Mouse (Mus musculus): ENCODE measurements around the gene Atp1a4. TPM values are rescaled to one million over a fixed set of nuclear protein-coding genes. Genes with fewer than 3 reads are reported as not detected.

Atp1a4 gene
- polyA plus RNA-seq, 1 experiment from 2014 or later: 0.09 TPM

DNA sequence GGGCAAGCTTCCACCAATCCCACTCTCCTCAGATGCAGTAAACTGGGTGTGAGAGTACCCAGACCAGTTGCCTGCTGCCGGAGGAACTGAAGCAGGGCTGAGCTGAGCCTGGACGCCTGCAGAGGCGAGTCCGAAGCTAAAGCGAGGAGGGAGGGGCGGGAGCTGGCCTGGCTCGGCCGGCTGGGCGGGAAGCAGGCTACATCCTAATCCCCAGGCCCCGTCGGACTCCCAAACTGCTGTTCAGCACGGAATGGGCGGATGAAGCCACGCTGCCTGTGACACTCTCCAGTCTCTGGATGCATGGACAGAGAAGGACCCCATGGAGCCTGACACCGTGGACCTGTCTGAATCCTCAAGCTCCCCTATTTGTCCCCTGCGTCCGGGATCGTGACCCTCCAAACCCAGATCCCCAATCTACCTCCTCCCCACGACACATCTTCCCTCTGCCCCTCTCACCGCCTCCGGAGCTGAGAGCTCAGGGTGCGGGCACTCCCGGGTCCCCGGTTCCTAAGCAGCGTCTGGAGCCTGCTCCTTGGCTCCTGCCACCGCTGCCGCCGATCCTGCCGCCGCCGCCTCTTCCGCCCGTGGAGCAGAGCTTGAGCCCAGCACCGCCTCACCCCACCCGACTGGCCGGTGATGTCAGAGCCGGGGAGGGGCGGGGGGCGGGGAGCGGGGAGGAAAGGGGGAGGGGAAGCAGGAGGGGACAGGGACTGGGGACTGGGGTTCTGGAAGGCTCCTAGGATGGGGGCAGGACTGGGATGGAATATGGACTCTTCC, 51.9 kb downstream of the Atp1a4 start, which contains the start of gene Pea15a:
TSS of gene Pea15a (minus strand) at position 664 of the 777 bp plus-strand sequence.
- under 1% methylated on average over 40 of the region's 40 CpGs for WGBS
- no peaks in the 10 kb centered on the region for H3K27me3 ChIP-seq (ENCODE audit: insufficient read depth, poor library complexity, severe bottlenecking)
- H3K27ac ChIP-seq: peak within 1 kb of the TSS; percentile 92
- peaks cover 6% of the 10 kb centered on the region for H3K36me3 ChIP-seq
- no peaks in the 10 kb centered on the region for H3K9me3 ChIP-seq
- DNase-seq (ENCODE audit: low spot score): peak; percentile 92
- peak within 1 kb of the TSS; percentile 74 for H3K4me3 ChIP-seq
- H3K4me1 ChIP-seq: peaks cover 61% of the 10 kb centered on the region

GRCm38 (mm10) chr1:172205741-172206087, 52.5 kb downstream of the Atp1a4 start:
- peak overlapping the region; percentile 74 for H3K4me3 ChIP-seq
- no peaks in the 10 kb centered on the region for H3K9me3 ChIP-seq
- H3K4me1 ChIP-seq: peaks cover 67% of the 10 kb centered on the region
- DNase-seq (ENCODE audit: low spot score): no peak
- H3K27ac ChIP-seq: peak overlapping the region; percentile 92
- no peaks in the 10 kb centered on the region for H3K27me3 ChIP-seq (ENCODE audit: insufficient read depth, poor library complexity, severe bottlenecking)
- peaks cover 12% of the 10 kb centered on the region for H3K36me3 ChIP-seq
- 13% methylated on average over 3 of the region's 3 CpGs for WGBS

DNA sequence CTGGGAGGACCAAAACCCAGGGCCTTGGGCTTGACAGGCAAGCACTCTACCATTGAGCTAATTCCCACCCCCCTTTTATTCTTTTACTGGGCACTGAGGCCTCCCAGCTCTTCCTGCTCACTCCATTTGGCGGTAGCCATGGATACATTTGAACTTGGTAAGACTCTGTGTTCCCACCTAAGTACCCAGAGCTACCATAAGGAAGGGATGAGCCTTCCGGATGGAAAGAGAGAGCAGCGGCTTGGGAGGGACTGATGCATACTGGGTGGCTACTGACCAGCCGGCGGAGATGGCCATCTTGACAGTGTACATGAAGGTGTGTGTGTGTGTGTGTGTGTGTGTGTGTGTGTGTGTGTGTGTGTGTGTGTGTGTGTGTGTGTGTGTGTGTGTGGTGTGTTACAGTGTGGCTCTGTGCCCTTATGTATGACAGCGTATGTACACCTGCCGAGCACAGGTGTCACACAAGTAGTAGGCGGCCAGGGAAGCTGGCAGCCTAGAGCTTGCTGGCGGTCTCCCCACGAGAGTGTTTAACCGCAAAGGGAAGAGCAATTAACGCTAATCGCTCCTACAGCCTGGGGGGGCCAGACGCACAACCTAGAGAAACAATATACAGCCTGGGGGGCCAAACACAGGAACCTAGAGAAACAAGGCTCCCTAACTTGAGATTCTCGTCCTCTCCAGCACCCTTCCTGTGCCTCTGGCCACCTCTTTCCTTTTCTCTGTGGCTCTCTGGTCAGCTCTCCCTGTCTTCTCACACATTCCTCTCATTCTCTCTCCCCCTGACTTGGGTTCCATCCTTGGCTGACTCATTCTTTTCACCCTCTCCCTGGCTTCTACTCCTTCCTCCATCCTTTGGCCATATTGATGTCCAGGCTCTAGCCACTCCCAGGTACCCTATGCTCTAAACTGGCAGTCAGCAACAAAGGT, 53.1 kb downstream of the Atp1a4 start:
- DNase-seq (ENCODE audit: low spot score): no peak
- WGBS: 45% methylated on average over 15 of the region's 15 CpGs
- Histone ChIP-seq H3K4me1 (peaks cover 67% of the 10 kb centered on the region), H3K27ac (peak overlapping the region; percentile 92), H3K27me3 (ENCODE audit: insufficient read depth, poor library complexity, severe bottlenecking) (no peaks in the 10 kb centered on the region), H3K9me3 (no peaks in the 10 kb centered on the region), H3K4me3 (peak overlapping the region; percentile 74), H3K36me3 (peaks cover 19% of the 10 kb centered on the region)

GRCm38 (mm10) chr1:172204033-172204813, 54.0 kb downstream of the Atp1a4 start:
- Histone ChIP-seq H3K4me3 (peak overlapping the region; percentile 74), H3K4me1 (peaks cover 67% of the 10 kb centered on the region), H3K36me3 (peaks cover 23% of the 10 kb centered on the region), H3K27me3 (ENCODE audit: insufficient read depth, poor library complexity, severe bottlenecking) (no peaks in the 10 kb centered on the region), H3K27ac (peak overlapping the region; percentile 92), H3K9me3 (no peaks in the 10 kb centered on the region)
- no peak for DNase-seq (ENCODE audit: low spot score)
- 23% methylated on average over 9 of the region's 9 CpGs for WGBS

DNA sequence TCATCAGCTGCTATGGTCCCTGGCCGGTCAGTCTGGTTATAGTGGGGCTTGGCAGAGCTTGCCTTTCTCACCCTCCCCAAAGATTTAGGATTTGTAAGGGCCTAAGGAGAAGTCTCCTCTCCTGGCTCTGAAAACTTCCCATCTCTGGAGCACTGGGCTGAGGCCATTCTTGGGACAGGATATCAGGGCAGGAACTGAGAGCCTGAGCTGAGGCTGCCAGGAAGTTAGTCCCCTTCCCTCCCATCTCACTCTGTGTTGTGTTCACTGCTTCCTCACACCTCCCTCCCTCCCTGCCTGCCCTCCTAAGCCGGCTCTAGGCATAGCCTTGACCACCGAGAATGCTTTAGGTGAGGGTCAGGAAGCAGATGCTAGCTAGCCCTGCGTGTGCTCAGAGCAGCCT, 54.6 kb downstream of the Atp1a4 start:
- H3K36me3 ChIP-seq: peaks cover 28% of the 10 kb centered on the region
- no peaks in the 10 kb centered on the region for H3K9me3 ChIP-seq
- 9% methylated on average over 4 of the region's 4 CpGs for WGBS
- H3K4me3 ChIP-seq: peak overlapping the region; percentile 28; the same call in 1 of the 2 replicates
- no peaks in the 10 kb centered on the region for H3K27me3 ChIP-seq (ENCODE audit: insufficient read depth, poor library complexity, severe bottlenecking)
- H3K4me1 ChIP-seq: peaks cover 67% of the 10 kb centered on the region
- DNase-seq (ENCODE audit: low spot score): no peak
- H3K27ac ChIP-seq: peak overlapping the region; percentile 92

- Histone ChIP-seq H3K4me3 (peak overlapping the region; percentile 28; the same call in 1 of the 2 replicates), H3K4me1 (peaks cover 67% of the 10 kb centered on the region), H3K27me3 (ENCODE audit: insufficient read depth, poor library complexity, severe bottlenecking) (no peaks in the 10 kb centered on the region), H3K9me3 (no peaks in the 10 kb centered on the region), H3K36me3 (peaks cover 34% of the 10 kb centered on the region), H3K27ac (peak overlapping the region; percentile 92)
- WGBS: 30% methylated on average over 2 of the region's 2 CpGs
- DNase-seq (ENCODE audit: low spot score): no peak
These were observed 55.2 kb downstream of the Atp1a4 start for GRCm38 (mm10) chr1:172202894-172203522.

DNA sequence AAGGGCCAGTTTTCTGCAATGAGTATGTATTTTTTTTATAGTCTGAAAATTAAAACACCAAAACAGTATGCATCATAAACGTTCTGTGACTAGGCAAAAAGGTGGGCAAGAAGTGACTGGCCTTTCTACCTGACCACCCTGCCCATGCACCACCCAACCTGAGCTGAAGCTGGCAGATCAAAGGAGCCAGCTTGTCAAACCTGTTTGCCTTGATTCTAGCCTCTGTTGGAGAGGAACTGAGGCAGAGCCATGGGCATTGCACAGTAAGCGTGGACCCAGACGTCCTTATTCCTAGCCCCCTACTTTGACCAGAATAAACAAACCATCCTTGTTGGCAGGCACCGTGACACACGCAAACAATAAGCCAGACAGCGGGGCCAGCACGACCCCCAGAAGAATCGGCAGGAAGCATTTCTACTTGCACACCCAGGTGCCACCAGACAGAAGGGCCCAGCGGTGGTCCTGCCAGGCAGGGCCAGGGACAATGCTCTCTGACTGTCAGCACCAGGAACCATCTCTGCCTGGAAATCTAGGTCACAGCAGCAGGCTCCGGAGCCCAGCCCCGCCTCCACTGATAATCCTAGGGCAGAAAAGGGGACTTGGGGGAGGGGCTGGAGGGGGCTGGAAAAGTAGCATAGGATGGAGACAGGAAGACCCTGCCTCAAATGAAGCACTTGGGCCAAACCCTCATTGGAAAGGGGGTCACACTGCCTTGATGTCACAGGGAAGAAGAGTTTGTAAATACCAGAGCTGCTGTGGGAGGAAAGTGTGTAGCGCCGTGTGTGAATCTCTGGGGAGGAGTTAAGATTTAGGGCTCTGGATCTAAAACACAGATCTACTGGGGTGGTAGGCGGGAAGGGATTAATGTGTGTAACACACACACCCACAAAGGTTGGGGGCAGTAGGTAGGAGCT, 56.0 kb downstream of the Atp1a4 start:
- Histone ChIP-seq H3K4me3 (peak overlapping the region; percentile 22), H3K36me3 (peaks cover 41% of the 10 kb centered on the region), H3K9me3 (no peaks in the 10 kb centered on the region), H3K27me3 (ENCODE audit: insufficient read depth, poor library complexity, severe bottlenecking) (no peaks in the 10 kb centered on the region), H3K27ac (peak overlapping the region; percentile 92), H3K4me1 (peaks cover 63% of the 10 kb centered on the region)
- no peak for DNase-seq (ENCODE audit: low spot score)
- 12% methylated on average over 14 of the region's 14 CpGs for WGBS

DNA sequence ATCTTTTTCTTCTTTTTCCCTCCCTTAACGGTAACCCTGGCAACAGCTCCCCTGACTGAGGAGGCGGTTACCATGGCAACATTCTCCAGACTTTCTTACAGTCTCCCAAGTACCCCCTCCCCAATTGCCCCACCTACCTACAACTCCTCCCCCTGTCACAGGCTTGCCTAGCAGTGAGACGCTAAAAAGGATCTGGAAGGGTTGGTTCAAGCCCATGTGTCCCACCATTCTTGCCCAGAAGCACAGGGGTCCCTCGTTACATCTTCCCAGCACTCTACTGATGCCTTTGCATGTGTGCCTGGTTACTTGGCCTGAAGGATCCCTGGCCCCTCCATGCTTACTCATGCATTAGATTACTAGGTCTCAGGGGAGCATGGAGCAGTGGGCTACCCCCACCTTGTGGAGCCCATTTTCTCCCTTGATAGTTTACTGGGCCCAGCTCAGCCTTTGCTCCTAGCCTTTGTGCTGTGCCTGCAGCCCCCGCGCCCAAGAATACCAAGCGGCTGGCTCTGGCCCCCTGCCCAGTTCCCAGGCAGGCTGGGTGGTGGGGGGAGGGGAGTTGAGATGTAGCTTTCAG, 57.3 kb downstream of the Atp1a4 start:
- Histone ChIP-seq H3K9me3 (no peaks in the 10 kb centered on the region), H3K27ac (peak overlapping the region; percentile 56; the same call in 1 of the 2 replicates), H3K27me3 (ENCODE audit: insufficient read depth, poor library complexity, severe bottlenecking) (no peaks in the 10 kb centered on the region), H3K36me3 (peaks cover 54% of the 10 kb centered on the region), H3K4me1 (peaks cover 53% of the 10 kb centered on the region), H3K4me3 (no peak overlapping the region)
- peak; percentile 74 for DNase-seq (ENCODE audit: low spot score)
- 51% methylated on average over 7 of the region's 7 CpGs for WGBS

DNA sequence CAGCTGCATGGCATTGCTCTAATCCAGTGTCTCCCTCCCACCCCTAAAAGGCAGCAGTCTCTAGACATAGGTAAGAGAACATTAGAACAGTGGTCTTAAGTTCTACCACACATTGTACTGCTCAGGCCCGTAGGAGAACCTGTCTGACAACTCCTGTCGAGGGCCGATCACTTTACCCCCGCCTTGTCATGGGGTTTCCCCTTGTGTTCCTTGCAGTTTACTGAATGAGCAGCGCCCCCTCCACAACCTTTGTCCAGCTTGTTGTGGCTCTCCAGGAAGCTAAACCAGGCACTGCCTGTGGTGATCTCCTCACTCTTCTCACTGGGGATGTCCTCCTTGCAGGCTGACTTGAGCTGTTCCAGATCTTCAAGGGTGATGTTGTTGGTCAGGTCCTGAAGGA, 58.1 kb downstream of the Atp1a4 start:
- H3K9me3 ChIP-seq: no peaks in the 10 kb centered on the region
- H3K4me1 ChIP-seq: peaks cover 46% of the 10 kb centered on the region
- DNase-seq (ENCODE audit: low spot score): peak; percentile 63
- H3K27me3 ChIP-seq (ENCODE audit: insufficient read depth, poor library complexity, severe bottlenecking): no peaks in the 10 kb centered on the region
- 85% methylated on average over 5 of the region's 5 CpGs for WGBS
- H3K36me3 ChIP-seq: peaks cover 62% of the 10 kb centered on the region
- H3K27ac ChIP-seq: no peak overlapping the region
- no peak overlapping the region for H3K4me3 ChIP-seq

DNA sequence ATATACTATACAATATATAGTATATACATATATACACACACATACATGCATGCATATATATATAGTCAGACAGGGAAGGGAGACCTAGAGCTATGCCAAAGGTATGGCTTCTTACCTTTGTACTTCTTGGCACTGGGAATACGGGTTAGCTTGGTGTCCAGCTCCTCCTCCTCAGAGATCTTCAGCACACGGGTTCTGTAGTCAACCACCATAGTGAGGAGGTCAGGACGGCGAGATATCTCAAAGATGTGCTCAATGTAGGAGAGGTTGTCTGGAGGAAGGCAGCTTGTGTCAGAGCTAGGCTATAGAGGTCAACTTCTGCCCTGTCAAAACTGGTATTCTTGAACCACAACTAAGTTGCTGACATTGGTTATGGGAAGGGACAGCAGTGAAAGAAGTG, 59.2 kb downstream of the Atp1a4 start:
- 94% methylated on average over 4 of the region's 4 CpGs for WGBS
- H3K36me3 ChIP-seq: peaks cover 74% of the 10 kb centered on the region
- peak; percentile 55 for DNase-seq (ENCODE audit: low spot score)

DNA sequence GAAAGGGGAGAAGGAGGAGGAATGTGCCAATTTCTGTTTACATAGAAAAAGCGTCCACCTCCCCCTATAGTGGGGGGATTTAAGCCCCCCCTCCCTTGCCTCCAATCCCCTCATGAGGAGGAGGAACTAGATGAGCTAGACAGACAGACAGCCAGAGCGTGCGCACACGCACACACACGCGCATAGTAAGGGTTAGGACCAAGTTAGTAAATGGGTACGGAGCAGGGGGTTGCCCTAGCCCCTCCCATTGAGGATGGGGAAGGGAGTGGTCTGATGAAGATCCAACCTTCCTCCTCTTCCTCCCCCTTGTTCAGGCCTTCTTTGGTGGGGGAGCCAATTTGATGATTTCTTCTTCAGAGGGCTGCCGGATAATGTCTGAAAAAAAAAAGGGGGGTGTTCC, 59.9 kb downstream of the Atp1a4 start:
- H3K27me3 ChIP-seq (ENCODE audit: insufficient read depth, poor library complexity, severe bottlenecking): no peaks in the 10 kb centered on the region
- peaks cover 80% of the 10 kb centered on the region for H3K36me3 ChIP-seq
- no peak overlapping the region for H3K27ac ChIP-seq
- 91% methylated on average over 8 of the region's 8 CpGs for WGBS
- H3K4me1 ChIP-seq: peaks cover 32% of the 10 kb centered on the region
- no peaks in the 10 kb centered on the region for H3K9me3 ChIP-seq
- H3K4me3 ChIP-seq: no peak overlapping the region
- peak; percentile 61 for DNase-seq (ENCODE audit: low spot score)

More for the DNA sequence above, 59.2 kb downstream of the Atp1a4 start:
- Histone ChIP-seq H3K27me3 (ENCODE audit: insufficient read depth, poor library complexity, severe bottlenecking) (no peaks in the 10 kb centered on the region), H3K9me3 (no peaks in the 10 kb centered on the region), H3K4me1 (peaks cover 39% of the 10 kb centered on the region), H3K4me3 (no peak overlapping the region), H3K27ac (no peak overlapping the region)

Data from heart, embryonic 10.5 days (tissue).